Mouse (Mus musculus) thymus, postnatal 25 days (tissue): ENCODE results near the gene Rgs9.
"Not testable (repeated sequence)": the region's sequence is repeated elsewhere in the genome, so short reads cannot be mapped to it uniquely, and the experiment has no call there.

Source experiments
- DNase-seq: peaks from one replicate; pipeline ENCODE4 v3.0.0; 2022

The Rgs9 gene

GRCm38 (mm10) chr11:109302338-109302737 is 4.4 kb upstream of the Rgs9 start:
- no peak for DNase-seq

- no peak for DNase-seq
These were observed 898 bp downstream of the Rgs9 start for GRCm38 (mm10) chr11:109297031-109297430.

- DNase-seq, result no peak
These were observed 5.9 kb downstream of the Rgs9 start for GRCm38 (mm10) chr11:109292056-109292455.

DNA sequence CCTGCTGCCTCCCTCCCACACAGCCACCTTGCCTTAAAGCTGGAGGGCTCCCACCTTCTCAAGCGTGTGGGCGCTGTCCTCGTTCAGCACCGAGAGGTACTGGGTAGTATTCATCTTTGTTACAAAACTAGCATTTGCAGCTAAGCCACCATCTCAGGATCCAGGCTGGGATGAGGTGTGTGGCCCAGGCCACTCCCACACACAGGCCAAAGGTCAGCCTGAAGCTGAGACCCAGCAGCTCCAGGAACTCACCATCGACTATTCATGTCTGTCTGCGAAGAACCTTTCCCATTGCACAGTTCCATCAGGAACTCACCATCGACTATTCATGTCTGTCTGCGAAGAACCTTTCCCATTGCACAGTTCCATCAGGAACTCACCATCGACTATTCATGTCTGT is 8.6 kb downstream of the Rgs9 start:
- DNase-seq, result not testable (repeated sequence)

DNA sequence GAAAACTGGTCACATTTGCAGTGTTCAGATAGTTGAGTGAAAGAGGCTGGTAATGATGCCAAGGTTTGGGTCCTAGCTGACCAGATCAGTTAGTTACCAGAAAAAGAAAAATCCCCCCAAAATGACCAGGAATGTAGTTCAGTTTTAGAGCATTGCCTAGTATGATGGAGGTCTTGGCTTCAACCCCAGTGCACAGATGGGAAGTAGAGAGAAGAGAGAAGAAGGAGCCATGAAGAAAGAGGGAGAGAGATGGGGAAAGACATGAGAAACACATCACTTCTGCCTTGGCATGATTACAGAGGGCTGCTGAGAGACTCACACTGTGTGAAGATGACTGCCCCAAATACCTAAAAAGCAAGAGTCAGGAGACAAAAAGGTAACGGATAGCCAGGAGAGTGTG is 13.1 kb downstream of the Rgs9 start:
- no peak for DNase-seq

GRCm38 (mm10) chr11:109278186-109278585 is 19.7 kb downstream of the Rgs9 start:
- DNase-seq, result no peak

DNA sequence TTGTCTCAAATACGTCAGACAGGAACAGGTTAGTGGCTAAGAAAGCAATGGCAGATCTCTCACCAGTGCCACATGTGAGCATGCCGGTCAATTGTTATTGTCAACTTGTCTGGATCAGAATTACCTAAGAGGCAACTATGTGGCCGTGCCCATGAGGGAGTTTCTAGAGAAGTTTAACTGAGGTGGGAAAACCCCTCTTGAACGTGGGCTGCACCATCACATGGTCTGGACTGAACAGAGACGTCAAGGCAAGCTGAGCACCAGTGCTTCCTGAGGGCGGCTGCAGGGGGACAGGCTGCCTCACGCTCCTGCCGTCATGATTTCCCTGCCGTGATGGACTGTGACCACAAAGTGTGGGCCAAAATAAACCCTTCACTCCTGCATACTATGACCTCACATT is 26.5 kb downstream of the Rgs9 start:
- no peak for DNase-seq

DNA sequence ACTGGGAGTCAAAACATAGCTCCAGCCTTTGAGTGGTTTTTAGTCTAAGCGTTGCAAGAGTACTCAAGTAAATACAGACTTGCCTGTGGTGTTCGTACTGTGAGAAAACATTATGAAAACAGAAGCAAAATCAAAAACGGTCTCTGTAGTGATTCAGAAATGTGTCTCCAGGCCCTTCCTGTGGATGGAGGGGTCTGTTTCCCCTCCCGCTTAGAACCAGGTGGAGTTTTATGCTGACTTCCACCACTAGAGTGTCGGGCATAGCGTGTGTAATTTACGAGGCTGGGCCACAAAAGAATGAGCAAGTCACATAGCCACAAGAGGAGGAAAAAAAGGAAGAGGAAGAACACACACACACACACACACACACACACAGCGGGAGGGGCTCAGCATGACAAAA is 27.6 kb downstream of the Rgs9 start:
- DNase-seq, result no peak

GRCm38 (mm10) chr11:109269662-109270341 is 28.1 kb downstream of the Rgs9 start:
- no peak for DNase-seq

GRCm38 (mm10) chr11:109269283-109269661 is 28.7 kb downstream of the Rgs9 start:
- DNase-seq, result no peak

- no peak for DNase-seq
These were observed 31.6 kb downstream of the Rgs9 start for GRCm38 (mm10) chr11:109266161-109266910.

GRCm38 (mm10) chr11:109264159-109264768 is 33.7 kb downstream of the Rgs9 start:
- no peak for DNase-seq

- no peak for DNase-seq
These were observed 37.4 kb downstream of the Rgs9 start for GRCm38 (mm10) chr11:109260561-109260960.

- no peak for DNase-seq
These were observed 38.7 kb downstream of the Rgs9 start for GRCm38 (mm10) chr11:109258941-109259910.

- no peak for DNase-seq
These were observed 40.1 kb downstream of the Rgs9 start for GRCm38 (mm10) chr11:109257824-109258223.

GRCm38 (mm10) chr11:109255022-109255421 is 42.9 kb downstream of the Rgs9 start:
- DNase-seq, result no peak

DNA sequence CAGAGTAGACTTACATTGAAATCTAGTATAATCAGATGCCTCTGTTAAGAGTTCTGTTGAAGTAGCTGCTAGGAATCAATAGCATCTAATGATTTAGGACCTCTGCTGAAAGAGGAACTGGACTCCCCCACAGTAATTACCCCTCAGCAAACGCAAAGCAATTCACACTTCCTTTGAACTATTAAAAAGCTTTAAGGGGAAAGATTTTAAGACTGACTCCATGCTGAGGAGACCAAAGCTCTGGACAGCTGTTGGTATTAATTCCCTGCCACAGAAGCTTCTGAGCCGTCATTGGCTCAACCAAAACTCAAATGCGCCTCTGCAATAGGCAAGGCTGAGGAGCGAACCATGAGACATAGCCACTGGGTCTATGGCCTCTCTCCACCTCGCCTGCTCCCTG is 45.4 kb downstream of the Rgs9 start:
- no peak for DNase-seq

- no peak for DNase-seq
These were observed 47.4 kb downstream of the Rgs9 start for GRCm38 (mm10) chr11:109250566-109250965.

DNA sequence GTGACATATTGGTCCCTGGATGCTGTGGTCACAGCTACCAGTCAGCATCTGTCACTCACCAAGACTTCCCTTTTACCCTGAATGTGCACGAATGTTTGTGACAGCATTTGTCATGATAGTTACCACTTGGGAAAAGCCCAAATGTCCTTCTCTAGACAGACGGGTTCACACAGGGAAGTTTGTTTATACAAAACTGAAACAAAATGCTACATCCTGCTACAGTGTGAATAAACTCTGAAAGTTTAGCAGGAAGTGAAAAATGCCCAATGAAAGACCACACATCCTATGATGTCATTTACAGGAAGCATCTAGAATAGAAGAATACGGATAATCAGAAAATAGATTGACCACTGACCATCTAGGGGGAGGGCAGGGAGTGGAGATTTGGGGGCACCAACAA is 51.0 kb downstream of the Rgs9 start:
- no peak for DNase-seq

- peak; percentile 19 for DNase-seq
These were observed 53.1 kb downstream of the Rgs9 start for GRCm38 (mm10) chr11:109244635-109245360.

- no peak for DNase-seq
These were observed 57.8 kb downstream of the Rgs9 start for GRCm38 (mm10) chr11:109240126-109240525.

DNA sequence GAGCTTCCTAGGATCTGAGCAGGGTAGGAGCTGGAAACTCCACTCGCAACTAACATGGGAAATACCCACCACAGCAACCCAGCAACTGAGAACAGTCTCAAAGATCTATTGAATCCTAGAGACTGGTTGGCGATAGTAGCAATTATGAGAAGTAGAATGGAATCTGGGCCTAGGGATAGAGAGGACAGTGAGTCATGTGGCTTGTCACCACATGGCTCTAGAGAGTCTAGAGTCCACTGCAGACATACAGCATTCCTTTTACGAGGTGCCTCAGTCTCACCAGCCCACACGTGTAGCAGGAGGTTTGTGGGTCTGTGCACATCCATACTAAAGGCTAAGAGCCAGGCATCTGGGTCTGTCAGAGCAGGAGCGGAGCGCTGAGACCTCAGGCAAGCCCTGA is 59.3 kb downstream of the Rgs9 start:
- DNase-seq, result no peak
